Mouse (Mus musculus): ENCODE measurements around the gene Traf3ip2. TPM values are rescaled to one million over a fixed set of nuclear protein-coding genes. Genes with fewer than 3 reads are reported as not detected.

Gene Traf3ip2
- polyA plus RNA-seq (2014; fragmentation: Nextera tagmentation; extraction: Ambion mirVana) = 9.4 TPM in 2 replicates

DNA sequence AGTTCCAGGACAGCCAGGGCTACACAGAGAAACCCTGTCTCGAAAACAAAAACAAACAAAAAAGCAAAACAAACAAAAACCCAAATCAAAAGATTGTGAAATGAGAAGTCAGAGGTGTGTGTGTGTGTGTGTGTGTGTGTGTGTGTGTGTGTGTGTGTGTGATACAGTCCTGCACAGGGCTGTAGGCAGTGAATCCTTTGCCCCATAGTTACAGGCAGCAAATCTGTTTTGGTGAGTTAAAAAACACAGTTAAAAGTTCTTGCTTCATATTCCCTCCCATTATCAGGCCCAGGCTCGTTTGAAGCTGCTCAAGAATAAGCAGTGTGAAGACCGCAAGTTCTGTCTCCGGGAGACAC, at the start of gene Traf3ip2:
Gene Traf3ip2 (plus strand): TSS at position 302 of the 356 bp plus-strand sequence.
- no peak for ATAC-seq (ENCODE audit: insufficient read depth, low FRiP score, low TSS enrichment)
- H3K4me3 ChIP-seq (ENCODE audit: low read depth, low read length) = peak within 1 kb of the TSS; percentile 15; the same call in 1 of the 2 replicates

DNA sequence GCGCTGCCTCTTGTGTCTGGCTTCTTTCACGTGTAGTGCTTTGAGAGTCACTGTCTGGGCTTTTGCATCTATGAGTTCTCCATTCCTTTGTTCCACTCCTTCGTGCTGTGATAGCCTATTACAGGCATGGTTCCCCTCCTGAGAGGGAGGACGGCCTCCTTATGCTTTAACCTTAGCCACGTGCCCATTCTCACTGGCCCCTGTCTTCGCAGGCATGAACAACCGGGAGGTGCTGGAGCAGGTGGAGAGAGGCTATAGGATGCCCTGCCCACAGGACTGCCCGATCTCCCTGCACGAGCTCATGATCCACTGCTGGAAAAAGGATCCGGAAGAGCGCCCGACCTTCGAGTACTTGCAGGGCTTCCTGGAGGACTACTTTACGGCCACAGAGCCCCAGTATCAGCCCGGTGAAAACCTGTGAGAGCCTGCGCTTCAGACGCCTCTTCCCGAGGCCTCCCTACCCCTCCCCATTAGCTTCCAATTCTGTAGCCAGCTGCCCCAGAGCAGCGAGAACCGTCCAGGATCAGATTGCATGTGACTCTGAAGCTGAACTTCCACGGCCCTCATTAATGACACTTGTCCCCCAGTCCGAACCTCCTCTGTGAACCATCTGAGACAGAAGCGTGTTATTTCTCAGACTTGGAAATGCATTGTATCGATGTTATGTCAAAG, 49.0 kb upstream of the Traf3ip2 start:
- Histone ChIP-seq H3K9ac (ENCODE audit: low read length) (no peak overlapping the region), H3K4me2 (ENCODE audit: low read depth) (no peak overlapping the region), H3K27ac (ENCODE audit: low read depth, low read length) (peak overlapping the region; percentile 5; the same call in 1 of the 2 replicates), H3K4me1 (ENCODE audit: control insufficient read depth, insufficient read depth, low read length) (peaks cover 5% of the 10 kb centered on the region; the same call in 1 of the 2 replicates), H3K27me3 (ENCODE audit: control insufficient read depth, insufficient read depth, low read length) (no peaks in the 10 kb centered on the region), H3K9me3 (ENCODE audit: control insufficient read depth, low read length) (no peaks in the 10 kb centered on the region), H3K4me3 (ENCODE audit: low read depth, low read length) (no peak overlapping the region), H3K36me3 (ENCODE audit: control insufficient read depth, insufficient read depth, low read length) (no peaks in the 10 kb centered on the region)
- 48% methylated on average over 24 of the region's 24 CpGs for WGBS
- ATAC-seq (ENCODE audit: insufficient read depth, low FRiP score, low TSS enrichment) = no peak
- DNase-seq (ENCODE audit: low spot score) = no peak

More for the DNA sequence above, at the start of gene Traf3ip2:
- Histone ChIP-seq H3K4me2 (ENCODE audit: low read depth) (peak within 1 kb of the TSS; percentile 31), H3K27me3 (ENCODE audit: control insufficient read depth, insufficient read depth, low read length) (no peaks in the 10 kb centered on the region), H3K27ac (ENCODE audit: low read depth, low read length) (peak within 1 kb of the TSS; percentile 46), H3K9ac (ENCODE audit: low read length) (0 out of 2 replicates have a peak within 1 kb of the TSS, but pooled peaks have one; percentile 40), H3K9me3 (ENCODE audit: control insufficient read depth, low read length) (no peaks in the 10 kb centered on the region), H3K4me1 (ENCODE audit: control insufficient read depth, insufficient read depth, low read length) (0 out of 2 replicates have a peak, but pooled peaks cover 2% of the 10 kb centered on the region), H3K36me3 (ENCODE audit: control insufficient read depth, insufficient read depth, low read length) (no peaks in the 10 kb centered on the region)
- WGBS = 50% methylated on average over 4 of the region's 4 CpGs
- DNase-seq (ENCODE audit: low spot score) = no peak

GRCm38 (mm10) chr10:39566901-39567300, 45.8 kb upstream of the Traf3ip2 start:
- Histone ChIP-seq H3K36me3 (ENCODE audit: control insufficient read depth, insufficient read depth, low read length) (no peaks in the 10 kb centered on the region), H3K4me2 (ENCODE audit: low read depth) (no peak overlapping the region), H3K9ac (ENCODE audit: low read length) (no peak overlapping the region), H3K27me3 (ENCODE audit: control insufficient read depth, insufficient read depth, low read length) (no peaks in the 10 kb centered on the region), H3K4me3 (ENCODE audit: low read depth, low read length) (no peak overlapping the region), H3K9me3 (ENCODE audit: control insufficient read depth, low read length) (no peaks in the 10 kb centered on the region), H3K27ac (ENCODE audit: low read depth, low read length) (no peak overlapping the region), H3K4me1 (ENCODE audit: control insufficient read depth, insufficient read depth, low read length) (peaks cover 12% of the 10 kb centered on the region)
- no peak for ATAC-seq (ENCODE audit: insufficient read depth, low FRiP score, low TSS enrichment)
- no peak for DNase-seq (ENCODE audit: low spot score)
- 91% methylated on average over 12 of the region's 12 CpGs for WGBS

GRCm38 (mm10) chr10:39568991-39569390, 43.7 kb upstream of the Traf3ip2 start:
- Histone ChIP-seq H3K9me3 (ENCODE audit: control insufficient read depth, low read length) (no peaks in the 10 kb centered on the region), H3K4me1 (ENCODE audit: control insufficient read depth, insufficient read depth, low read length) (peaks cover 15% of the 10 kb centered on the region), H3K4me2 (ENCODE audit: low read depth) (no peak overlapping the region), H3K4me3 (ENCODE audit: low read depth, low read length) (no peak overlapping the region), H3K27me3 (ENCODE audit: control insufficient read depth, insufficient read depth, low read length) (no peaks in the 10 kb centered on the region), H3K9ac (ENCODE audit: low read length) (no peak overlapping the region), H3K36me3 (ENCODE audit: control insufficient read depth, insufficient read depth, low read length) (no peaks in the 10 kb centered on the region), H3K27ac (ENCODE audit: low read depth, low read length) (no peak overlapping the region)
- ATAC-seq (ENCODE audit: insufficient read depth, low FRiP score, low TSS enrichment) (no peak), DNase-seq (ENCODE audit: low spot score) (no peak)
- WGBS = 88% methylated on average over 4 of the region's 4 CpGs

DNA sequence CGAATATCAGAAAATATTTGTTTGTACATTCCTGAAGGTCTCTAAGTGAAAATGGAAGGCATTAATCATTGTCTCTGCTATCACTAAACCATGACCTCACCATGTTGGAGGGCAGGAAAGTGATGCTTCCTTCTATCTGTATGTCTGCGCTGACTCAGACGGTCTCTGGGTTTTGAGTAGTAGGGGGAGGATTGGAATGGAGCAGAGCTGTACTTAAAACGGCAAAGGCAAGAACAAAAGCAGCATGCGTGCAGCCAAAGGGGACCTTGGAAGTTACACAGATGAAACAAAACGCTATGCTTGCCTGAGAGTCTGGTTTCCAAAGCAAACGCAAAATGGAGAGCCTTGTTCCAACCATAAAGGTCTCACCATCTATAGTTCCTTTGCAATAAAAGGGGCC, 41.7 kb upstream of the Traf3ip2 start:
- Histone ChIP-seq H3K9ac (ENCODE audit: low read length) (no peak overlapping the region), H3K36me3 (ENCODE audit: control insufficient read depth, insufficient read depth, low read length) (no peaks in the 10 kb centered on the region), H3K4me1 (ENCODE audit: control insufficient read depth, insufficient read depth, low read length) (peaks cover 15% of the 10 kb centered on the region), H3K4me2 (ENCODE audit: low read depth) (no peak overlapping the region), H3K27me3 (ENCODE audit: control insufficient read depth, insufficient read depth, low read length) (no peaks in the 10 kb centered on the region), H3K9me3 (ENCODE audit: control insufficient read depth, low read length) (no peaks in the 10 kb centered on the region), H3K27ac (ENCODE audit: low read depth, low read length) (peak overlapping the region; percentile 67; the same call in 1 of the 2 replicates), H3K4me3 (ENCODE audit: low read depth, low read length) (no peak overlapping the region)
- 60% methylated on average over 7 of the region's 7 CpGs for WGBS
- no peak for ATAC-seq (ENCODE audit: insufficient read depth, low FRiP score, low TSS enrichment)
- DNase-seq (ENCODE audit: low spot score) = no peak

DNA sequence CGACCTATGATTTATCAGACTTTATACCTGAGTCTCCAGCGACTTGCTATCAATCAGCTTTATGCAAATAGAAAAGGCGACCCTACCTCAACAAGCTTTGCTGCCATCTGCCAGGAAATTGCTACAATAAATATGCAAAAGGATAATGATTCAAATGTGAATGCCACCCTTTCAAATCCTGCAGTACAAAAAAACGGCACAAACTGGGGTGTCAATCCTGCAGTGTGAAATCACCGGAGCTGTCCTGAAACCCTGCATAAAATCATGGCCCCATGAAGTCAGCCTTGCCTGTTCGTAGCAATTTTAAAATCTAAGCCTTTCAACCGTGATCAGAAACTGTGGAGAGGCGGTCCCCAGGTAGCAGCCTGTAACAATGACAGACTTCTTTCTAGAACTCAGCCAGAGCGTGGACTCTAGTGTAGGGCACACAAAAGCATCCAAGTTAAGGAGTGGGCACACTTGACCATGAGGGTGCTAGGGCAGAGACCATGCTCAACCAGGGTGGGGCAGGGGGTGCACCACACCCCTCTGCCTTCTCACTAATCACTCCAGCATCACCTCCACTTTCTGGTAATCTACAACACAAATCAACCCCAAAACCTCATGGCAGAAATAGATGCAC, 40.6 kb upstream of the Traf3ip2 start:
- 50% methylated on average over 9 of the region's 9 CpGs for WGBS
- DNase-seq (ENCODE audit: low spot score) = no peak
- ATAC-seq (ENCODE audit: insufficient read depth, low FRiP score, low TSS enrichment) = peak; percentile 32; the same call in 1 of the 2 replicates
- Histone ChIP-seq H3K4me2 (ENCODE audit: low read depth) (no peak overlapping the region), H3K9me3 (ENCODE audit: control insufficient read depth, low read length) (no peaks in the 10 kb centered on the region), H3K4me1 (ENCODE audit: control insufficient read depth, insufficient read depth, low read length) (peaks cover 15% of the 10 kb centered on the region), H3K4me3 (ENCODE audit: low read depth, low read length) (no peak overlapping the region), H3K27ac (ENCODE audit: low read depth, low read length) (no peak overlapping the region; the same call in 1 of the 2 replicates), H3K9ac (ENCODE audit: low read length) (no peak overlapping the region), H3K36me3 (ENCODE audit: control insufficient read depth, insufficient read depth, low read length) (no peaks in the 10 kb centered on the region), H3K27me3 (ENCODE audit: control insufficient read depth, insufficient read depth, low read length) (no peaks in the 10 kb centered on the region)

- H3K9me3 ChIP-seq (ENCODE audit: control insufficient read depth, low read length) = no peaks in the 10 kb centered on the region
- no peaks in the 10 kb centered on the region for H3K27me3 ChIP-seq (ENCODE audit: control insufficient read depth, insufficient read depth, low read length)
- peak overlapping the region; percentile 45; the same call in 1 of the 2 replicates for H3K27ac ChIP-seq (ENCODE audit: low read depth, low read length)
- H3K36me3 ChIP-seq (ENCODE audit: control insufficient read depth, insufficient read depth, low read length) = no peaks in the 10 kb centered on the region
- peaks cover 15% of the 10 kb centered on the region for H3K4me1 ChIP-seq (ENCODE audit: control insufficient read depth, insufficient read depth, low read length)
- no peak for DNase-seq (ENCODE audit: low spot score)
- 43% methylated on average over 6 of the region's 6 CpGs for WGBS
- no peak overlapping the region for H3K4me2 ChIP-seq (ENCODE audit: low read depth)
- no peak overlapping the region for H3K4me3 ChIP-seq (ENCODE audit: low read depth, low read length)
- peak; percentile 40; the same call in 1 of the 2 replicates for ATAC-seq (ENCODE audit: insufficient read depth, low FRiP score, low TSS enrichment)
- H3K9ac ChIP-seq (ENCODE audit: low read length) = no peak overlapping the region
These were observed 40.1 kb upstream of the Traf3ip2 start for GRCm38 (mm10) chr10:39572672-39573051.

- Histone ChIP-seq H3K4me3 (ENCODE audit: low read depth, low read length) (no peak overlapping the region), H3K9me3 (ENCODE audit: control insufficient read depth, low read length) (no peaks in the 10 kb centered on the region), H3K27ac (ENCODE audit: low read depth, low read length) (no peak overlapping the region), H3K27me3 (ENCODE audit: control insufficient read depth, insufficient read depth, low read length) (no peaks in the 10 kb centered on the region), H3K36me3 (ENCODE audit: control insufficient read depth, insufficient read depth, low read length) (no peaks in the 10 kb centered on the region), H3K4me2 (ENCODE audit: low read depth) (no peak overlapping the region), H3K9ac (ENCODE audit: low read length) (no peak overlapping the region), H3K4me1 (ENCODE audit: control insufficient read depth, insufficient read depth, low read length) (peaks cover 14% of the 10 kb centered on the region)
- 79% methylated on average over 6 of the region's 6 CpGs for WGBS
- ATAC-seq (ENCODE audit: insufficient read depth, low FRiP score, low TSS enrichment) (no peak), DNase-seq (ENCODE audit: low spot score) (no peak)
These were observed 36.3 kb upstream of the Traf3ip2 start for GRCm38 (mm10) chr10:39576466-39576865.

DNA sequence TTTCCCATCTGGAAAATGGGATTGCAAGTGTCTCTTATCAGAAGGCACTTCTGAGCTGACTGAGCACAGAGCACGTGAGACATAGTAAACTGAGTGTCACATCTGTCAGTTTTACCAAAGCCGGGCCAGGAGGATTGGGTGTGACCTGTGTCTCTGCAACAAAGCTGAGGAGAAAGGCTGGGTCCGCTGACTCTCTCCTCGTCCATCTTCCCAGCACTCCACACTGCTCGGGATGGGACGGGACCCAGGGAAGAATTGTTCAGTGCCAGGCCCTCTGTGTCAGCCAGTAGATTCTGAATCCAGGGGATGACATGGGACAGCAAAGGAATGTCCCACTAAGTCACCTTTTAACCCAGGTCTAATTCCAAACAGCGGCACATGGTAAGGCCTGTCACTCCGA, 32.3 kb upstream of the Traf3ip2 start:
- H3K36me3 ChIP-seq (ENCODE audit: control insufficient read depth, insufficient read depth, low read length) = no peaks in the 10 kb centered on the region
- H3K4me1 ChIP-seq (ENCODE audit: control insufficient read depth, insufficient read depth, low read length) = peaks cover 6% of the 10 kb centered on the region; the same call in 1 of the 2 replicates
- DNase-seq (ENCODE audit: low spot score) = no peak
- no peak for ATAC-seq (ENCODE audit: insufficient read depth, low FRiP score, low TSS enrichment)
- no peak overlapping the region for H3K9ac ChIP-seq (ENCODE audit: low read length)
- no peaks in the 10 kb centered on the region for H3K9me3 ChIP-seq (ENCODE audit: control insufficient read depth, low read length)
- 72% methylated on average over 8 of the region's 8 CpGs for WGBS
- no peak overlapping the region for H3K4me3 ChIP-seq (ENCODE audit: low read depth, low read length)
- no peaks in the 10 kb centered on the region for H3K27me3 ChIP-seq (ENCODE audit: control insufficient read depth, insufficient read depth, low read length)
- H3K4me2 ChIP-seq (ENCODE audit: low read depth) = no peak overlapping the region
- no peak overlapping the region for H3K27ac ChIP-seq (ENCODE audit: low read depth, low read length)
